Mouse (Mus musculus) urinary bladder, adult 2 months (tissue): ENCODE data around the gene Ppia. TPM values are rescaled to one million over a fixed set of nuclear protein-coding genes. Genes with fewer than 3 reads are reported as not detected.
A peak's percentile ranks its signal among the peaks of the same experiment; 100 is the strongest.
"Not testable (repeated sequence)": the region's sequence is repeated elsewhere in the genome, so short reads cannot be mapped to it uniquely, and the experiment has no call there.

Experiments
- DNase-seq: peaks from one replicate; pipeline ENCODE4 v3.0.0; 2022; ENCODE audit warnings: low spot score
- polyA plus RNA-seq: library from polyadenylated mRNA; depleted of rRNA; stranded (reverse); fragments of >200 nt; gene quantifications from 2 replicates; pipeline ENCODE4 v1.2.3, GENCODE M21; 2012

Gene Ppia
- polyA plus RNA-seq, 1 experiment = 2,442 TPM

GRCm38 (mm10) chr11:6404699-6405566, 10.3 kb upstream of the Ppia start:
- DNase-seq = no peak

GRCm38 (mm10) chr11:6405591-6406081, 9.6 kb upstream of the Ppia start:
- DNase-seq = no peak

- DNase-seq = peak; percentile 45
These were observed 8.7 kb upstream of the Ppia start for GRCm38 (mm10) chr11:6406251-6407161.

- no peak for DNase-seq
These were observed 8.1 kb upstream of the Ppia start for GRCm38 (mm10) chr11:6407162-6407621.

GRCm38 (mm10) chr11:6410050-6410602, 5.1 kb upstream of the Ppia start:
- DNase-seq = no peak

GRCm38 (mm10) chr11:6410755-6411154, 4.5 kb upstream of the Ppia start:
- DNase-seq = not testable (repeated sequence)

GRCm38 (mm10) chr11:6411684-6412083, 3.6 kb upstream of the Ppia start:
- DNase-seq = peak; percentile 66

GRCm38 (mm10) chr11:6413264-6413663, 2.0 kb upstream of the Ppia start:
- DNase-seq = no peak

- DNase-seq = peak; percentile 100
These were observed 535 bp downstream of the Ppia start for GRCm38 (mm10) chr11:6415551-6416404.

- peak; percentile 59 for DNase-seq
These were observed 1.3 kb downstream of the Ppia start for GRCm38 (mm10) chr11:6416405-6417034.

- DNase-seq = no peak
These were observed 1.8 kb downstream of the Ppia start for GRCm38 (mm10) chr11:6417069-6417468.

- DNase-seq = no peak
These were observed 2.2 kb downstream of the Ppia start for GRCm38 (mm10) chr11:6417490-6417889.

GRCm38 (mm10) chr11:6418751-6419150, 3.5 kb downstream of the Ppia start:
- DNase-seq = no peak

GRCm38 (mm10) chr11:6419156-6419555, 3.9 kb downstream of the Ppia start:
- DNase-seq = not testable (repeated sequence)

GRCm38 (mm10) chr11:6420283-6420703, 5.0 kb downstream of the Ppia start:
- DNase-seq = no peak

- no peak for DNase-seq
These were observed 5.6 kb downstream of the Ppia start for GRCm38 (mm10) chr11:6420722-6421350.

GRCm38 (mm10) chr11:6430186-6430585, 14.9 kb downstream of the Ppia start:
- no peak for DNase-seq

- DNase-seq = no peak
These were observed 21.2 kb downstream of the Ppia start for GRCm38 (mm10) chr11:6436442-6436841.

GRCm38 (mm10) chr11:6437667-6438066, 22.4 kb downstream of the Ppia start:
- DNase-seq = no peak

- DNase-seq = no peak
These were observed 24.9 kb downstream of the Ppia start for GRCm38 (mm10) chr11:6440171-6440570.
